Mouse (Mus musculus): ENCODE measurements around the gene Gm49027. TPM values are rescaled to one million over a fixed set of nuclear protein-coding genes. Genes with fewer than 3 reads are reported as not detected.

The Gm49027 gene
- polyA plus RNA-seq, 1 experiment from 2014 or later, result 0.09 TPM

DNA sequence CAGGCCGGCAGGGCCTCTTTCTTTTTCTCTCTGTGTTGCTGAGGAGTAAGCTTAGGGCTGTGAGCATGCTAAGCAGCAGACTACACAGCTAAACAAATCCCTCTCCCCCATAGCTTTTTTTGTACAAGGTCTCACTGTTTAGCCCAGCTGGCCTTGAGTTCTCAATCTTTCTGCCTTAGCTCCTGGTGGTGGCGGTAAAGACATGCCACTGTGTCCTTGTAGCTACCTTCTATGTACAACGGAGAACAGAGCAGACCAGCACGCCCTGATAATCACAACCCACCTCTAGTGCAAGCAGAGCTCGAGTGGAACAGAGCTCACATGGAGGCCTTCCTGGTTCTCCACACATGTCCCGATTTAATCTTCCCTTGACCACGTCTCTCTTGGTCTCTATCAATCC lies 3.4 kb upstream of the Gm49027 start:
- peaks cover 4% of the 10 kb centered on the region for H3K4me1 ChIP-seq (ENCODE audit: control insufficient read depth, insufficient read depth, low read length)
- no peak overlapping the region for H3K9ac ChIP-seq (ENCODE audit: low read length)
- no peak overlapping the region for H3K4me2 ChIP-seq (ENCODE audit: low read depth, low read length)
- H3K27me3 ChIP-seq (ENCODE audit: control insufficient read depth, insufficient read depth, low read length), result no peaks in the 10 kb centered on the region
- H3K36me3 ChIP-seq (ENCODE audit: control insufficient read depth, insufficient read depth), result peaks cover 28% of the 10 kb centered on the region
- H3K27ac ChIP-seq (ENCODE audit: low read length), result no peak overlapping the region
- no peak overlapping the region for H3K4me3 ChIP-seq (ENCODE audit: low read length)
- WGBS, result 63% methylated on average over 7 of the region's 7 CpGs
- no peaks in the 10 kb centered on the region for H3K9me3 ChIP-seq (replicated peaks; ENCODE audit: control insufficient read depth, low read length)
- ATAC-seq (replicated peaks; ENCODE audit: extremely low read depth, insufficient read depth, low FRiP score), result no peak

DNA sequence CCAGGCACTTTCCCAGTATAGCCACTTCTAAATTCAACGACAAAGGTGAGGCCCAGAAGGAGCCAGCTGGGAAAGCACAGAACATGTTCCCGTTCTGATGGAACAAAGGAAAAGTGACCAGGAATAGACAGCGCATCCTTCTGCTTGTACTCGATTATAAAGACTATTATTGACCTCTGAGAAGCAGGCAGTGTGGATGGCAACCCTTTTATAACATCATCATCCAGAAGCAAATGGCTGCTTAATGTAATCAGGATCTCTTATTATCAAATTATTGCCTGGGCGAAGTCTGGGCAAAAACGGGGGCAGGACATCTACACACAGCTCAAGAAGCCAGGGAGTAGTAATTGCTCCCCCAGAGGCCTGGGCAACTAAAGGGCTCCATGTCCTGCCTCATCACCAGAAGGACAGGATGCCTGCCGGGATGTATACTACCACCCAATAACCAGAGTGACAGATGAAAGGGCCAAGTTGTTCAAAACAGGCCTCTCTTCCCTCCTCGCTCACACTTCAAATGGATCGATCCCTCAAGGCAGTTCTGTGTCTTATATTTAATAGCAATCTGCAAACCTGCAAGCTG lies 718 bp upstream of the Gm49027 start:
- ATAC-seq (replicated peaks; ENCODE audit: extremely low read depth, insufficient read depth, low FRiP score), result no peak
- peaks cover 5% of the 10 kb centered on the region for H3K36me3 ChIP-seq (ENCODE audit: control insufficient read depth, insufficient read depth)
- no peak overlapping the region for H3K27ac ChIP-seq (ENCODE audit: low read length)
- H3K4me3 ChIP-seq (ENCODE audit: low read length), result no peak overlapping the region
- no peaks in the 10 kb centered on the region for H3K27me3 ChIP-seq (ENCODE audit: control insufficient read depth, insufficient read depth, low read length)
- H3K9me3 ChIP-seq (replicated peaks; ENCODE audit: control insufficient read depth, low read length), result no peaks in the 10 kb centered on the region
- H3K9ac ChIP-seq (ENCODE audit: low read length), result no peak overlapping the region
- peaks cover 11% of the 10 kb centered on the region for H3K4me1 ChIP-seq (ENCODE audit: control insufficient read depth, insufficient read depth, low read length)
- 85% methylated on average over 9 of the region's 9 CpGs for WGBS
- no peak overlapping the region for H3K4me2 ChIP-seq (ENCODE audit: low read depth, low read length)

DNA sequence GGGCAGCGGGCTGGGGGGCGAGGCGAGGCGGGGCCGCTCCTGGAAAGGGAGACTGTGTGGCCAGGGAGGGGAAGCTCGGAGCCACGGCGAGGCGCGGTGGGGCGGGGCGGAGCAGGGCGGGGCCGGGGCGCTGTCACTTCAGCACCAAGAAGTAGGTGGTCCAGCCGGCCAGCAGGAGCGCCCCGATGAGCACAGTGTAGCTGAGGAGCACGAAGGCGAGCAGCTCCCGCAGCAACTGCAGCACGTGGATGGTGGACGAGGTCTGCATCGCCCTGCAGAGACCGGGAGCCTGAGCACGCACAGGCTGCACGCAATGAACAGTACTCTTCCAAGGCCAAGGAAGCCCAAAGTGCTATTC lies 916 bp downstream of the Gm49027 start:
- peak; percentile 92 for ATAC-seq (replicated peaks; ENCODE audit: extremely low read depth, insufficient read depth, low FRiP score)
- under 1% methylated on average over 26 of the region's 27 CpGs for WGBS
- H3K9ac ChIP-seq (ENCODE audit: low read length), result 0 out of 2 replicates have a peak overlapping the region, but pooled peaks have one; percentile 54

DNA sequence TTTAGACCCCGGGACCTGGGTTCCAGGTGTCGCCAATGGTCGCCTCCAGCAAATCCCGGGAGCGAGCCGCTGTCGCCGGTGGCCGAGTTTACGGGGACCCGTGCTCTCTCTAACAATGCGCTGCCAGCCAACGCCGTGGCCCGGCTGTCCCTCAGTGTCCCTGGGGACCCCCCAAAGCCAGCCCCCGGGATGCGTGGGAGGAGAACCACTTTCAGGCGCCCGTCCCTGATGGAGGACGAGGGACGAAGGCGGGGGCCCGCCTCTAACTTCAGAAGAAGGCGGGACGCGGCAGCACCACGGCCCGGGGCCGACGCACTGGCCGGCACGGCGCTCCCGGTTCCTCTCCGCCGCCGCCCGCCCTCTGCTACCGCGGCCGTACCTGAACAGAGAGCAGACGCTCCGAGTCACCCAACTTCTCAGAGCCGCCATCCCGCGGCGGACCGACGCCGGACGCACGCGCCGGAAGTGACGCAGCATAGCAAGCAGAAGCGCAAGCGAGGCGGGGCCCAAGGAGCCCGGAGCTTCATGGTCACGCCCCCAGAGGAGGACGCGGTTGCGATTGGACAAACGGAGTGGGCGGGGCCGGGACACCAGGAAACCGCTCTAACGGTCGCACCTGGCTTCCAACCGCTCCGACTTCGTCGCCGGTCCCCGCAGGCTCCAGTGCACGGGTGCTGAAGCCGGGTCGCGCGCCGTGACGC lies 1.4 kb downstream of the Gm49027 start, which contains the start of gene Diablo:
Diablo (minus strand) TSS at position 485 of the 701 bp plus-strand sequence.
- H3K27me3 ChIP-seq (ENCODE audit: control insufficient read depth, insufficient read depth, low read length), result no peaks in the 10 kb centered on the region
- under 1% methylated on average over 82 of the region's 82 CpGs for WGBS
- H3K9ac ChIP-seq (ENCODE audit: low read length), result peak within 1 kb of the TSS; percentile 92
- H3K4me3 ChIP-seq (ENCODE audit: low read length), result peak within 1 kb of the TSS; percentile 91
- H3K27ac ChIP-seq (ENCODE audit: low read length), result peak within 1 kb of the TSS; percentile 43; the same call in 1 of the 2 replicates
- peak; percentile 99 for ATAC-seq (replicated peaks; ENCODE audit: extremely low read depth, insufficient read depth, low FRiP score)
- no peaks in the 10 kb centered on the region for H3K36me3 ChIP-seq (ENCODE audit: control insufficient read depth, insufficient read depth)
- no peaks in the 10 kb centered on the region for H3K9me3 ChIP-seq (replicated peaks; ENCODE audit: control insufficient read depth, low read length)
- H3K4me2 ChIP-seq (ENCODE audit: low read depth, low read length), result peak within 1 kb of the TSS; percentile 98
- peaks cover 11% of the 10 kb centered on the region for H3K4me1 ChIP-seq (ENCODE audit: control insufficient read depth, insufficient read depth, low read length)

More for the DNA sequence above, 916 bp downstream of the Gm49027 start:
- Histone ChIP-seq H3K4me1 (ENCODE audit: control insufficient read depth, insufficient read depth, low read length) (peaks cover 11% of the 10 kb centered on the region), H3K27ac (ENCODE audit: low read length) (0 out of 2 replicates have a peak overlapping the region, but pooled peaks have one; percentile 43), H3K4me3 (ENCODE audit: low read length) (peak overlapping the region; percentile 91), H3K9me3 (replicated peaks; ENCODE audit: control insufficient read depth, low read length) (no peaks in the 10 kb centered on the region), H3K27me3 (ENCODE audit: control insufficient read depth, insufficient read depth, low read length) (no peaks in the 10 kb centered on the region), H3K36me3 (ENCODE audit: control insufficient read depth, insufficient read depth) (no peaks in the 10 kb centered on the region), H3K4me2 (ENCODE audit: low read depth, low read length) (peak overlapping the region; percentile 98)

DNA sequence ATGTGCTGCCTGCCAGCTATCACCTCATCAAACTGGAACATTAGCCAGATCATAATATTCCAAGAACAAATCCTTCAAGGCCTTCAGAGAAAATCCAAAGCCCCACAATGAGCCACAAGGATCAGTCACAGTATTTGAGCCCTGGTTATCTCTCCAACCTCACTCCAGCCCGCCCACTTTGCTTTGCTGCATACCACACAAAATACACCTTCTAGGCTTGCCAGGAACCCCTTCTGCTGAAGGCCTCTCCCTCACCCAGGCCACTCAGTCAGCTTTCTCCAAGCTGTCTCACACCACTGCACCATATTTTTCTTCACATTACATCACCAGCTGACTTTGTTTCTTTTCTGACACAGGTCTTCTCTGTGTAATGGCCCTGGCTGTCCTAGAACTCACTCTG lies 3.1 kb downstream of the Gm49027 start:
- Histone ChIP-seq H3K27me3 (ENCODE audit: control insufficient read depth, insufficient read depth, low read length) (no peaks in the 10 kb centered on the region), H3K4me2 (ENCODE audit: low read depth, low read length) (no peak overlapping the region), H3K36me3 (ENCODE audit: control insufficient read depth, insufficient read depth) (peaks cover 6% of the 10 kb centered on the region; the same call in 1 of the 2 replicates), H3K9ac (ENCODE audit: low read length) (no peak overlapping the region), H3K27ac (ENCODE audit: low read length) (no peak overlapping the region), H3K4me3 (ENCODE audit: low read length) (no peak overlapping the region), H3K9me3 (replicated peaks; ENCODE audit: control insufficient read depth, low read length) (no peaks in the 10 kb centered on the region), H3K4me1 (ENCODE audit: control insufficient read depth, insufficient read depth, low read length) (peaks cover 11% of the 10 kb centered on the region)
- no peak for ATAC-seq (replicated peaks; ENCODE audit: extremely low read depth, insufficient read depth, low FRiP score)
- 74% methylated on average over 1 of the region's 1 CpGs for WGBS

DNA sequence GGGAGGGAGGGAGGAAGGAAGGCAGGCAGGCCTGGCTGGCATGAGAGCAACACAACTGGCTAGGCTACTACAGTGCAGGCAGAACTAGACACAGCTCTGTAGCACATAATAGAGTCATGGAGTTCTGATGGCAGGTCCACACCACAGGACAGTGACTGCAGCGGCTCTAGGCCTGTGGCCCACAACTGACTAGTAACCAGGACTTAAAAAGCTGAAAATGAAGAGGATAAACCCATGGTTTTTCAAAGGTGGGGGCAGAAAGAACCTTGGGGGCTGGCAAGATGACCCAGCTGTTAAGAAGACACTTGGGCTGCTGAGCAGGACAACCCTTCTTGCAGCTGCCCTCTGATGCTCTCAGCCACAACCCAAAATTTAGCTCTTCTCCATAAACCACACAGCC lies 3.7 kb downstream of the Gm49027 start:
- 90% methylated on average over 1 of the region's 1 CpGs for WGBS
- Histone ChIP-seq H3K27ac (ENCODE audit: low read length) (no peak overlapping the region), H3K4me2 (ENCODE audit: low read depth, low read length) (no peak overlapping the region), H3K9ac (ENCODE audit: low read length) (no peak overlapping the region), H3K27me3 (ENCODE audit: control insufficient read depth, insufficient read depth, low read length) (no peaks in the 10 kb centered on the region), H3K4me1 (ENCODE audit: control insufficient read depth, insufficient read depth, low read length) (peaks cover 11% of the 10 kb centered on the region), H3K4me3 (ENCODE audit: low read length) (no peak overlapping the region), H3K9me3 (replicated peaks; ENCODE audit: control insufficient read depth, low read length) (no peaks in the 10 kb centered on the region), H3K36me3 (ENCODE audit: control insufficient read depth, insufficient read depth) (peaks cover 6% of the 10 kb centered on the region; the same call in 1 of the 2 replicates)
- no peak for ATAC-seq (replicated peaks; ENCODE audit: extremely low read depth, insufficient read depth, low FRiP score)

DNA sequence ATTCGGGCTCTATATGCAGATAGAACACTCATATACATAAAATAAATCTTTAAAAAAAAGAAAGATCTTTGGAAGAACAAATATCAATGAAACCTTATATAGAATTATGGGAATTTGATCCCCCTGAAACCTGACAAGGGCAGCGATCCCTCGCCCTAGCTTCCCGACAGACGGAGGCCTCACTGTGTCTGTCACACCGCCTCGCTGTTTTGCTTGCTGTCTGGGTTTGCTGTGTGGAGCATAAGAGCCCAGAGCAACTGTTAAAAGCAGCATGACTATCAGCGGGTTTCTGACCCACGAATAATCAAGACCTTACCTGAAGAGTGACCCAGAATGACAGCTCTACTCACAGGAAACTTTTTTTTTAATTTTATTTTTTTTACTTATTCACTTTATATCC lies 4.6 kb downstream of the Gm49027 start:
- H3K27ac ChIP-seq (ENCODE audit: low read length), result no peak overlapping the region
- WGBS, result 84% methylated on average over 9 of the region's 9 CpGs

DNA sequence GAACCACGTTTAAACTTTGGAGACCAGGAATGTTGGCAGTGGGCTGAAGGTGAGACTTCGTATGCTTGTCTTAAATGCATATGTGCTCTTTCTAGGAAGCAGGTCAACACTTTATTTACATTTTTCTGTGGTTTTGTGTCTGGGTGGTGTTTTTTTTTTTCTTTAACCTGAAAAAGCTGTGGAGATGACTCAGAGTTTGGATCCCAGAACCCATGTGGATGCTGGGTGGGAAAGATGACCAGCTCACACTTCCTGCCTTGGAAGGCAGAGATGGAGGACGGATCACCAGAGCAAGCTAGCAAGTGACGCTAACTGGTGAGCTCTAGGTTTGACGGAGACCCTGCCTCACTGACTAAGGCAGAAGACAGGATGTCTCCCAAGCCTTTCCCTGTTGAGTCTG lies 10.4 kb downstream of the Gm49027 start:
- Histone ChIP-seq H3K4me3 (ENCODE audit: low read length) (no peak overlapping the region), H3K4me2 (ENCODE audit: low read depth, low read length) (no peak overlapping the region), H3K9me3 (replicated peaks; ENCODE audit: control insufficient read depth, low read length) (no peaks in the 10 kb centered on the region), H3K27me3 (ENCODE audit: control insufficient read depth, insufficient read depth, low read length) (no peaks in the 10 kb centered on the region), H3K4me1 (ENCODE audit: control insufficient read depth, insufficient read depth, low read length) (no peaks in the 10 kb centered on the region), H3K27ac (ENCODE audit: low read length) (no peak overlapping the region), H3K36me3 (ENCODE audit: control insufficient read depth, insufficient read depth) (peaks cover 21% of the 10 kb centered on the region), H3K9ac (ENCODE audit: low read length) (no peak overlapping the region)
- ATAC-seq (replicated peaks; ENCODE audit: extremely low read depth, insufficient read depth, low FRiP score), result no peak
- WGBS, result 84% methylated on average over 5 of the region's 5 CpGs

More for the DNA sequence above, 4.6 kb downstream of the Gm49027 start:
- H3K4me3 ChIP-seq (ENCODE audit: low read length), result no peak overlapping the region
- H3K4me2 ChIP-seq (ENCODE audit: low read depth, low read length), result no peak overlapping the region
- H3K36me3 ChIP-seq (ENCODE audit: control insufficient read depth, insufficient read depth), result peaks cover 13% of the 10 kb centered on the region; the same call in 1 of the 2 replicates
- H3K9me3 ChIP-seq (replicated peaks; ENCODE audit: control insufficient read depth, low read length), result no peaks in the 10 kb centered on the region
- peaks cover 11% of the 10 kb centered on the region for H3K4me1 ChIP-seq (ENCODE audit: control insufficient read depth, insufficient read depth, low read length)
- ATAC-seq (replicated peaks; ENCODE audit: extremely low read depth, insufficient read depth, low FRiP score), result no peak
- H3K27me3 ChIP-seq (ENCODE audit: control insufficient read depth, insufficient read depth, low read length), result no peaks in the 10 kb centered on the region
- no peak overlapping the region for H3K9ac ChIP-seq (ENCODE audit: low read length)

DNA sequence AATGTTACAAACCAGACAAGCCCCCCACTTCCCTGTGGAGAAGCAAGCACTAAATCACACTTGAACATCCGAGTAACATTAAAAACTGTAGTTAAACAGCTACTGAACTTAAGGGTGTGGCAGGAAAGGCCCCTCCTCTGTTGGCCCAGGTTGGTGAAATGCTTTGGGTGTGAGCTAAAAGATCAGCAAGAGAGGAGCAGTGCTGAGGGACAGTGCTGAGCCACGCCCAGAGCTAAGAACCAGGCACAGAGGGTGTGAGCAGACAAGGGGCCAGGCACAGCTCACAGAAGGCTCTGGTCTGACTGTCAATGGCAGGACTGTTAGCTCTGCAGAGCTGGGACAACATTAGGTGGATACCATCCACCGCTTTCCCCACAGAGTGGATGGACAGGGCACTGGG lies 13.2 kb downstream of the Gm49027 start:
- Histone ChIP-seq H3K27me3 (ENCODE audit: control insufficient read depth, insufficient read depth, low read length) (peaks cover 6% of the 10 kb centered on the region), H3K36me3 (ENCODE audit: control insufficient read depth, insufficient read depth) (peaks cover 15% of the 10 kb centered on the region), H3K9me3 (replicated peaks; ENCODE audit: control insufficient read depth, low read length) (no peaks in the 10 kb centered on the region), H3K4me1 (ENCODE audit: control insufficient read depth, insufficient read depth, low read length) (peaks cover 6% of the 10 kb centered on the region; the same call in 1 of the 2 replicates), H3K27ac (ENCODE audit: low read length) (no peak overlapping the region), H3K4me3 (ENCODE audit: low read length) (no peak overlapping the region), H3K4me2 (ENCODE audit: low read depth, low read length) (no peak overlapping the region), H3K9ac (ENCODE audit: low read length) (no peak overlapping the region)
- 60% methylated on average over 3 of the region's 3 CpGs for WGBS
- ATAC-seq (replicated peaks; ENCODE audit: extremely low read depth, insufficient read depth, low FRiP score), result no peak

Data from heart, embryonic 16.5 days (tissue).